Mouse (Mus musculus): ENCODE measurements around the gene Gm20388. TPM values are rescaled to one million over a fixed set of nuclear protein-coding genes. Genes with fewer than 3 reads are reported as not detected.

Gm20388 gene
- total and polyA plus RNA-seq, 2 experiments from 2014 or later = 51.3 TPM; not detected in 1

GRCm38 (mm10) chr8:120288122-120288908 is 377.7 kb downstream of the Gm20388 start:
- TF ChIP-seq CTCF (IDR thresholded peaks at IDR 0.05; ENCODE audit: low read depth) = peak; percentile 90
- Histone ChIP-seq H3K4me1 (ENCODE audit: insufficient read depth) (peaks cover 50% of the 10 kb centered on the region), H3K9me3 (ENCODE audit: low read length) (no peaks in the 10 kb centered on the region), H3K27ac (ENCODE audit: low read depth, low read length) (no peak overlapping the region; the same call in 1 of the 2 replicates), H3K4me2 (ENCODE audit: low read depth) (no peak overlapping the region), H3K27me3 (ENCODE audit: insufficient read depth, low read length) (no peaks in the 10 kb centered on the region), H3K36me3 (ENCODE audit: insufficient read depth) (no peaks in the 10 kb centered on the region), H3K4me3 (ENCODE audit: low read depth, low read length) (no peak overlapping the region), H3K9ac (no peak overlapping the region)
- WGBS = 41% methylated on average over 21 of the region's 21 CpGs
- peak; percentile 84 for DNase-seq
- peak; percentile 44 for ATAC-seq

DNA sequence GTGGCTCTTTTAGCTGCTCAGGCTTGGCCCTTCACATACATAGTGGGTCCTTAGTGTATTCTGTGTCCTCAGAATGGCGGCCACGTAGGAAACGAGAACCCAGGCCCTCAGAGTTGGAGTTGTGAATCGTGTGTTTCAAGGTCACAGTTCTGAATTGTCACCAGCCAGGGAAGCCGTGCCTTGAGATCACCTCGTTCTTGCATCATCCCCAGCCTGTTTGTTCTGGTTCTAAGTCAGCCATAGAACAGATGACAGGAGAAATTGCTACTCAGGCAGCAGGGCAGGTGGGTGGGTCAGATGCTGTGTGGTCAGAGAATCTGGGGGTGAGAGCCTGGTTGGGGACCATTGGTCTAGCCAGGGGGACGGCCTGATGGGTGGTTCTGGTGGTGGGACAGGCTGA is 378.6 kb downstream of the Gm20388 start:
- H3K27ac ChIP-seq (ENCODE audit: low read depth, low read length) = peak overlapping the region; percentile 57
- WGBS = 78% methylated on average over 7 of the region's 7 CpGs
- no peak overlapping the region for H3K4me3 ChIP-seq (ENCODE audit: low read depth, low read length)
- no peak overlapping the region for H3K4me2 ChIP-seq (ENCODE audit: low read depth)
- H3K9me3 ChIP-seq (ENCODE audit: low read length) = no peaks in the 10 kb centered on the region
- no peaks in the 10 kb centered on the region for H3K36me3 ChIP-seq (ENCODE audit: insufficient read depth)
- TF ChIP-seq CTCF (IDR thresholded peaks at IDR 0.05; ENCODE audit: low read depth) = no peak
- no peaks in the 10 kb centered on the region for H3K27me3 ChIP-seq (ENCODE audit: insufficient read depth, low read length)
- no peak overlapping the region for H3K9ac ChIP-seq
- DNase-seq = no peak
- no peak for ATAC-seq
- H3K4me1 ChIP-seq (ENCODE audit: insufficient read depth) = peaks cover 49% of the 10 kb centered on the region

- no peaks in the 10 kb centered on the region for H3K9me3 ChIP-seq (ENCODE audit: low read length)
- H3K36me3 ChIP-seq (ENCODE audit: insufficient read depth) = no peaks in the 10 kb centered on the region
- DNase-seq (peak; percentile 89), ATAC-seq (peak; percentile 79)
- H3K27me3 ChIP-seq (ENCODE audit: insufficient read depth, low read length) = no peaks in the 10 kb centered on the region
- no peak for TF ChIP-seq CTCF (IDR thresholded peaks at IDR 0.05; ENCODE audit: low read depth)
- no peak overlapping the region for H3K9ac ChIP-seq
- H3K4me1 ChIP-seq (ENCODE audit: insufficient read depth) = peaks cover 43% of the 10 kb centered on the region
- peak overlapping the region; percentile 57 for H3K27ac ChIP-seq (ENCODE audit: low read depth, low read length)
- WGBS = 22% methylated on average over 10 of the region's 10 CpGs
- H3K4me2 ChIP-seq (ENCODE audit: low read depth) = no peak overlapping the region
- H3K4me3 ChIP-seq (ENCODE audit: low read depth, low read length) = no peak overlapping the region
Observed at GRCm38 (mm10) chr8:120289698-120290181, 379.1 kb downstream of the Gm20388 start.

DNA sequence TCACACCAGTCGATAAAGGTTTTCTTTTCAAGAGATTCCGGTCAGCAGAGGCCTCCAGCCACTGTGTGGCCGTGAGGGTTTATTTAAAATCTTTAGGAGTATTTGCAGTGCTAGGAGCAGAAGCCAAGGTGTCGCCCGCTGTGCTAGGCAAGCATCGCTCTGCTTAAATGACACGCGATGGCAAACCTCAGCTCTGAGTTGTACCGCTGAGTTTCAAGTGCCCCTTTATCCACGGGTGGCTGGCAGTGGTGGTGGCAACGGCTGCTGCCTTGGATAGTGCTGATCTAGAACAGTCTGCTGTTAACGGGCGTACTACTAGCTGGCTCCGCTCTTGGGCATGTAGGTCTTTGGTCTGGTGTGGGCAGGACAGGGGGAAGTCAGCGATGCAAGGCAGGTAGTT is 380.0 kb downstream of the Gm20388 start:
- H3K4me2 ChIP-seq (ENCODE audit: low read depth) = no peak overlapping the region
- no peak for ATAC-seq
- H3K36me3 ChIP-seq (ENCODE audit: insufficient read depth) = no peaks in the 10 kb centered on the region
- no peaks in the 10 kb centered on the region for H3K27me3 ChIP-seq (ENCODE audit: insufficient read depth, low read length)
- no peak overlapping the region for H3K4me3 ChIP-seq (ENCODE audit: low read depth, low read length)
- TF ChIP-seq CTCF (IDR thresholded peaks at IDR 0.05; ENCODE audit: low read depth) = no peak
- DNase-seq = no peak
- peaks cover 39% of the 10 kb centered on the region for H3K4me1 ChIP-seq (ENCODE audit: insufficient read depth)
- 51% methylated on average over 15 of the region's 15 CpGs for WGBS
- H3K27ac ChIP-seq (ENCODE audit: low read depth, low read length) = peak overlapping the region; percentile 57
- no peaks in the 10 kb centered on the region for H3K9me3 ChIP-seq (ENCODE audit: low read length)
- no peak overlapping the region for H3K9ac ChIP-seq

DNA sequence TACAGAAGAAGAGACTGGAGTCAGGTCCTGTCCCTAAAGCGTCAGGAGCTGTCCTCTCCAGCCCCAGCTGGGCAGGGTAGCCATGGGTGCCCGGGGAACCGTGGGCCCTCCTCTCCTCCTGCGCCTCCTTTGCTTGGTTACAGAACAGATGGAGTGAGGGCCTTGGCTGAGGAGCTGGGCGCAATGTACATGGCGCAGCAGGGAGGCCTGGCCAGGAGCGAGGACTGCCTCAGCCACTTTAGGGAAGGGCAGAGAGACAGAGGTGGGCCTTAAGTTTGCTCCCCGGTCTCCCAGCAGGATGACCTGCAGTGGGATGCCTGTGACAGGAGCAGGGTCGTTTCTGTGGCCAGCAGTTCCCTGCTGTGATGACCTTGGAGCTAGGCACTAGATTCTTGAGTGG is 381.0 kb downstream of the Gm20388 start:
- no peak for TF ChIP-seq CTCF (IDR thresholded peaks at IDR 0.05; ENCODE audit: low read depth)
- 62% methylated on average over 9 of the region's 9 CpGs for WGBS
- ATAC-seq = no peak

GRCm38 (mm10) chr8:120292316-120293107 is 381.9 kb downstream of the Gm20388 start:
- Histone ChIP-seq H3K27ac (ENCODE audit: low read depth, low read length) (no peak overlapping the region; the same call in 1 of the 2 replicates), H3K4me3 (ENCODE audit: low read depth, low read length) (no peak overlapping the region), H3K36me3 (ENCODE audit: insufficient read depth) (no peaks in the 10 kb centered on the region), H3K4me2 (ENCODE audit: low read depth) (no peak overlapping the region), H3K27me3 (ENCODE audit: insufficient read depth, low read length) (no peaks in the 10 kb centered on the region), H3K4me1 (ENCODE audit: insufficient read depth) (peaks cover 39% of the 10 kb centered on the region), H3K9me3 (ENCODE audit: low read length) (no peaks in the 10 kb centered on the region), H3K9ac (no peak overlapping the region)
- ATAC-seq = peak; percentile 61
- 35% methylated on average over 8 of the region's 8 CpGs for WGBS
- no peak for TF ChIP-seq CTCF (IDR thresholded peaks at IDR 0.05; ENCODE audit: low read depth)
- DNase-seq = peak; percentile 80

More for the DNA sequence above, 381.0 kb downstream of the Gm20388 start:
- Histone ChIP-seq H3K36me3 (ENCODE audit: insufficient read depth) (no peaks in the 10 kb centered on the region), H3K4me3 (ENCODE audit: low read depth, low read length) (no peak overlapping the region), H3K4me2 (ENCODE audit: low read depth) (no peak overlapping the region), H3K9ac (no peak overlapping the region), H3K27me3 (ENCODE audit: insufficient read depth, low read length) (no peaks in the 10 kb centered on the region), H3K4me1 (ENCODE audit: insufficient read depth) (peaks cover 39% of the 10 kb centered on the region), H3K27ac (ENCODE audit: low read depth, low read length) (peak overlapping the region; percentile 15; the same call in 1 of the 2 replicates), H3K9me3 (ENCODE audit: low read length) (no peaks in the 10 kb centered on the region)
- no peak for DNase-seq

Data from forebrain, postnatal 0 days (tissue).